Mouse (Mus musculus): ENCODE results near the gene Exoc6b.

Gene Exoc6b

GRCm38 (mm10) chr6:84736942-84737341 is 332.4 kb downstream of the Exoc6b start:
- peak; percentile 41 for DNase-seq (ENCODE audit: low read depth, low spot score)

GRCm38 (mm10) chr6:84726876-84727275 is 342.4 kb downstream of the Exoc6b start:
- no peak for DNase-seq (ENCODE audit: low read depth, low spot score)

- DNase-seq (ENCODE audit: low read depth, low spot score) = no peak
Observed at GRCm38 (mm10) chr6:84713171-84713570, 356.1 kb downstream of the Exoc6b start.

GRCm38 (mm10) chr6:84710831-84711230 is 358.5 kb downstream of the Exoc6b start:
- no peak for DNase-seq (ENCODE audit: low read depth, low spot score)

- no peak for DNase-seq (ENCODE audit: low read depth, low spot score)
Observed at GRCm38 (mm10) chr6:84708631-84709030, 360.7 kb downstream of the Exoc6b start.

GRCm38 (mm10) chr6:84699579-84699978 is 369.7 kb downstream of the Exoc6b start:
- DNase-seq (ENCODE audit: low read depth, low spot score) = no peak

- DNase-seq (ENCODE audit: low read depth, low spot score) = no peak
Observed at GRCm38 (mm10) chr6:84698288-84698673, 371.0 kb downstream of the Exoc6b start.

- no peak for DNase-seq (ENCODE audit: low read depth, low spot score)
Observed at GRCm38 (mm10) chr6:84697474-84698287, 371.6 kb downstream of the Exoc6b start.

- DNase-seq (ENCODE audit: low read depth, low spot score) = no peak
Observed at GRCm38 (mm10) chr6:84693844-84694243, 375.5 kb downstream of the Exoc6b start.

- DNase-seq (ENCODE audit: low read depth, low spot score) = no peak
Observed at GRCm38 (mm10) chr6:84693204-84693603, 376.1 kb downstream of the Exoc6b start.

- DNase-seq (ENCODE audit: low read depth, low spot score) = no peak
Observed at GRCm38 (mm10) chr6:84691907-84692306, 377.4 kb downstream of the Exoc6b start.

- no peak for DNase-seq (ENCODE audit: low read depth, low spot score)
Observed at GRCm38 (mm10) chr6:84677770-84678169, 391.5 kb downstream of the Exoc6b start.

- DNase-seq (ENCODE audit: low read depth, low spot score) = no peak
Observed at GRCm38 (mm10) chr6:84674936-84675335, 394.4 kb downstream of the Exoc6b start.

- DNase-seq (ENCODE audit: low read depth, low spot score) = peak; percentile 42
Observed at GRCm38 (mm10) chr6:84674136-84674535, 395.2 kb downstream of the Exoc6b start.

- no peak for DNase-seq (ENCODE audit: low read depth, low spot score)
Observed at GRCm38 (mm10) chr6:84661451-84662112, 407.7 kb downstream of the Exoc6b start.

GRCm38 (mm10) chr6:84660982-84661381 is 408.3 kb downstream of the Exoc6b start:
- no peak for DNase-seq (ENCODE audit: low read depth, low spot score)

GRCm38 (mm10) chr6:84657091-84657490 is 412.2 kb downstream of the Exoc6b start:
- DNase-seq (ENCODE audit: low read depth, low spot score) = no peak

GRCm38 (mm10) chr6:84656680-84657079 is 412.6 kb downstream of the Exoc6b start:
- no peak for DNase-seq (ENCODE audit: low read depth, low spot score)

GRCm38 (mm10) chr6:84651902-84652301 is 417.4 kb downstream of the Exoc6b start:
- no peak for DNase-seq (ENCODE audit: low read depth, low spot score)

GRCm38 (mm10) chr6:84647197-84647596 is 422.1 kb downstream of the Exoc6b start:
- no peak for DNase-seq (ENCODE audit: low read depth, low spot score)

- no peak for DNase-seq (ENCODE audit: low read depth, low spot score)
Observed at GRCm38 (mm10) chr6:84646696-84647095, 422.6 kb downstream of the Exoc6b start.

GRCm38 (mm10) chr6:84641062-84641431 is 428.3 kb downstream of the Exoc6b start:
- no peak for DNase-seq (ENCODE audit: low read depth, low spot score)
